Mouse (Mus musculus) layer of hippocampus, adult 11-12 months (tissue): ENCODE measurements around the gene Npb.
A peak's percentile ranks its signal among the peaks of the same experiment; 100 is the strongest.

Experiments
- DNase-seq: peaks from one replicate; pipeline ENCODE4 v3.0.0; 2022; ENCODE audit warnings: low spot score

Npb gene

DNA sequence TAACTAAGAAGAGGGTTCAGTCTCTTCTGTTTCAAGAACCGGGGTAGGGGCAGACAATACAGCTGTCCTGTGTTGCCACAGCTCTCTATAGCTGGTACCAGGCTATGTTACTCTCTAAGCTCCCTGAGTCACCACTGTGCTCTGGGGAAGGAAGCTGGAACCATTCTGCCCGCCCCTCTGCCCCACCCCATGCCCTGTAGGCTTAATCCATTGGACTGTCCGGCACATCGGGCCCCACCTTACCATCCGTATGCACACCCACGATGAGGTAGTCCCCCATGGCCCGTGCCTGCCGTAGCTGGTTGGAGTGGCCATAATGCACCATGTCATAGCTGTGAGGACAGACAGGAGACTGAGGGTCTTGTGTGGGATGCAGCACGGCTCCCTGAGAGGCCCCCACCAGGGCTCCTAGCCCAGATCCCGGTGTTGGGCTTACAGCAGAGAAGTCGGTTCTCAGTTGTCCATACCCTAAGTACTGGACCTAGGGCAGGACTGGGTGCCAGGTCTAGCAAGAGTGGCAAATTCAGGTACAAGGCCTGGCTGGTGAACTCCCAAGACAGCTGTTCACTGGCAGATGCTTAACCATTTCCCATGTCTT is 7.4 kb downstream of the Npb start:
- no peak for DNase-seq

DNA sequence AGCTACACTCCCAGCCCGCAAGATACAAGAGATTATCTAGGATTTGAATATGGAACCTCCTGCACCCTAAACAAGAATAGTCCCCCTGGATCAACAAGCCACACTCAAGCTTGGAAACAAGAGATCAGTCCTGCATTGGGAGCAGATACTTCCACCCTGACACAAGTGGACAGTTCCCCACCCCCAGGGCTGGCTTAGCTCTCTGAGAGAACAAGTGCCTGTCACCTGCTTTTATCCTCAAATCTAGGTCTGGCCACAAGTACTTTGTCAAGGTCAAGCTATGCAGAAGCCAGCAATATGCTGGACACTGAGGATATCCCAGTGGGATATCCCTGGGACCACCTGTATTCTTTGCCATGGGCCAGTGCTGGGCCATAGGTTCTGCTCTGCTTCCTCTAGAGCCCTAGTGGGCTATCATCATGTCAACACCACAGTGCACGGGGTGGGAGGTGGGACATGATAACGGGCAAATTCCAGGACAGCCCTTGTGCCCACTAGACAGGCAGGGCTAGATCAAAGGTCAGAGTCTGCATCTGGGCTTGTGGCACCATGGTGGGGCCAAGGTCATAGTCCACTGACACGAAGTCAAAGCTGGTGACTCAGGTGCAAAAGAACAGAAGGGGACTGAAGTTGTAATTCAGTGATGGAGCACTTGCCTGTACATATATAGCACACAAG is 8.5 kb downstream of the Npb start:
- DNase-seq = no peak

DNA sequence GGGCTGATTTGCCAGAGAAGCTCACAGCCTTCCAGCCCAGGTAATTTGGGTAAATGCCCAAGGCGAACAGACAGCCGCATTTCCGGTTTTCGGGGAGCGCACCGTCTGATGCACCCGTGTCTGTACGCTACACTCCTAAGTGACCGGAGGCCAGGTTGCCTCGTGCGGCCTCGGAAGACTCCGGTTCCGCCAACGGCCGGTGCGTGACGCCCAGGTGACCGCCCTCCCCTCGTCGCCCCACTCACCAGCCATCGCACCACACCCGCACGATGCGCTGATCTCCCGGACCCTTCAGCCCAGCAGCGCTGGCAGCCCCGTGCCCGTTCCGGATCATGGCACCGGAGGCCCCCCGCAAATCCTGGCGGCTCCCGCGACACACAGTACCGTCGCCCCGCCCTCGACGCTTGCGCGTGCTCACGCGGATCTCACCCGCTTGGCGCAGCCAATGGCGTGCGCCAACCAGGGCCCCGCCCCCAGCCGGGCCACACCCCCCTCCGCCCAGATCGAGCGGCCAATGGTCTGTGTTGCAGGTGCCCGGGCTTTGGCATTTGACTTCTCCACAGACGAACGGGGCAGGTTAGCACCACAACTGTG is 9.3 kb downstream of the Npb start, which contains the start of gene Pcyt2:
Pcyt2 (minus strand) TSS at position 418 of the 594 bp plus-strand sequence.
- peak; percentile 93 for DNase-seq

DNA sequence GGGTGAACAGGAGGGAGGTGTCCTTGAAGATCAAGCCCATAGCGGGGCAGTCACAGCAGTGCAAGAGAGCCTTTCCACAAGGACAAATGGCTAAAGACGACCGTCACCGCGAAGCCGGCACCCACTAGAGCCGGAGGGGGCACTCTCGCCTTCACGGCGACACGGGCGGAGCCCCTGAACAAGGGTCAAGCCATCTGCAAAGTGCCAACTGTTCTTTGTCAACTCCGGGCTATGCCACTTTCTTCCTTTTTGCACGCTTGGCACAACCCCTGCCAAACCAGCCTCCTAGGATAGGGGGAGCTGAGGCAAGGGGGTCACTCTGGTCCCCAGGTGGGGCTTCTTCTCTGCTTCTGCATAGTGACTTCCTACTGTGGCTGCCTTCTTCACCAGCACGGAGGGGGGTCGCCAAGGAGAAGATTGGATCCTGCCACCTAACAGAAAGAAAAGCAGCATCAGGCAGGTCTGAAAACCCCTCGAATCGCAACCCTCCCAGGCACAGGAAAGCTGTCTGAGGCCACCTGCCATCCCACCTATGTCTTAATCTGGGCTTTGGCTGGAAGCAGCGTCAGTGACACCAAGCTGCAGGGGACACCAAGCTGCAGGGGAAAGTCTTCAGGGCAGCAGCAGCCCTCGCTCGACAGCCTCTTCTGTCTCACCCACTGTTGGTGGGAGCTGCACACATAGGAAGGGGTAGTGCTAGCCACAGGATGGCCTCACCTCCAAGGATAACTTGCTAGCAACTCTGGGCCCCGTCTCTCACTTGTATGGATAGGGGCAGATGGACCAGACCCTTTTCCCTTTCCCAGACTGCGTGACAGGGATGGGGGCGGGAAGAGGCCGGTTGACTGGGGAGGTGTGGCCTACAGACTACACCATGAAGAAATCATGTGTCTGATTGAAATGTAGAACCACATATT is 10.6 kb downstream of the Npb start:
- no peak for DNase-seq

DNA sequence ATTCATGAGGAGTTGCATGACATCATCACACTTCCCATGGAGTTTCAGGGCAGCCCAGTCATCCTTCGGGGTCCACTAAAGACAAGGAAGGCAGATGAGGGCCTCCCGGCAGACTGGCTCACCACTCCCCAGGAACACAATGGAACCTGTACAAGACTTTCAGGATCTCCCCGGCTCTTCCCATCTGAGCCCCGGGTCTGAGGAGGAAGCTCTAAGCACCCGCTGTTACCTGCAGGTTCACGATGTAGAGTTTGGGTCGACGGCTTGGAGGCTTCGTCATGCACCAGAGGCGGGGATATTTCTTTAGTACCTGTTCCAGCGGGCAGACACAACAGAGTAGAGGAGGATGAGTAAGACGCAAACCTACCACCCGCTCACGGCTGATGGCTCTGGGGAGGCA is 11.9 kb downstream of the Npb start:
- no peak for DNase-seq

DNA sequence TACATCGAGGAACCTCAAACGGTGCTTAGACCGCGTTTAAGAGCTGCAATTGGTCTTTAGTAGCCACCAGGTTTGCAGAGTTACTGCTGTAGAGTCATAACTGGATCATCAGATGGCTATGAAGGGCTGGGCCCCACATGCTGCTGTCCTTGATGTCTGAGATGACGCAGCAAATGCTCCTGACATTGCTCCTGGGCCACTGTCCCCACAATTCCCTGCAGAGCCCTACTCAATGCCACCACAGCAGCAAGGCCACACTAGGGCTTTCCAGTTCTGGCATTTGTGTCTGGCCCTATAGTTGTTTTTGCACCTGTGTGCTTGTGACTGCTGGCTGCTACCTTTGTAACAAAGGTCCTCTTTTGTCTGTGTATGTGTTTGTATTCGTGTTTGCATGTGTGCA is 14.5 kb downstream of the Npb start:
- DNase-seq = no peak

DNA sequence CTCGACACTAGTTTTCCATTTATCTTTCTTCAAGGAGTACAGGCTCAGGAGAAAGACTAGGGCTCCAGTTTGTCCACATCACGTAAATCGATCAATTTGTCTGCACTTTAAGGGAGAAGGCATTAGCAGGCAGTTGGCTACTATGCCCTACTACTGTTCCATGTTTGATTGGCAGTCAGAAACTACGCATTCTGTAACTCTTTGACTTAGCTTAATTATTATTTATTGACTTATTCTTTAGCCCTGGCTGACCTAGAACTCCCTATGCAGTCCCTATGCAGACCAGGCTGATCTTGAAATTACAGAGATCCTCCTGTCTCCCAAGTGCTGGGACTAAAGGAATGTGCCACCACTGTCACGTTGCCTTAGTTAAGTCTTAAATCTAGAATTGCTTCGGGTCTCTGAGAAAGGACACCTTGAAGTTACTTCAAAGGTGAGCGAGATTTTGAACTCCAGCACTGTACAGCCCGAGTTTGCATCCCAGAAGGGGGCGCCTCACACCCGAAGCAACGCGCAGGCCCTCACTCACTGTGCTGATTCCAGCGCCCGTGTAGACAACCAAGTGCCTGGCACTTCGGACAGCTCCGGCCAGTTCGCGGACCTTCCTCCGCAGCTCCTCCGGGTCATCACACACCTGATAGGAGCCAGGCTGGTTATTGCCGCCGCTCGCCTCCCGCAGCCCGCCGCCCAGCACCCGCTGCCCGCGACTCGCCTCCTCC is 15.8 kb downstream of the Npb start:
- peak; percentile 69 for DNase-seq

DNA sequence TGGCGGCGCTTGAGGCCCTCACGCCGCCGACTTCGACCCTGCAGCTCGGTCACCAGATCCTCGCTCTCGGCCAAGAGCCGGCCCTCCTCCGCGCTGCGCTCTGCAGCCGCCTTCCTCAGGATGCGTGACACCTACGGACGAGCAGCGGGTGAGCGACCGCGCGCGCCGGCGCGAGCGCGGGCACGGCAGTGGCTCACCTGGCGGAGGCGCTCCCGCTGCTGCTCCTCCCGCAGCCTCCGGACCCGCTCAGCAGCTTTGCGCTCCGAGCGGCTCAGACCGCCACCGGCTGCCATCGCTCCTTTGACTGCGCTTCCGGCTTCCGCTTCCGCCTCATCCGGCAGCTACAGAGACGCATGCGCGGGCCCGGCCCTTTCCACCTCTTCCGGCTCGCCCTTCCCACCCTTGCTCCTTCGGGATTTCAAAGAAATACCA is 16.4 kb downstream of the Npb start:
- DNase-seq = peak; percentile 86

DNA sequence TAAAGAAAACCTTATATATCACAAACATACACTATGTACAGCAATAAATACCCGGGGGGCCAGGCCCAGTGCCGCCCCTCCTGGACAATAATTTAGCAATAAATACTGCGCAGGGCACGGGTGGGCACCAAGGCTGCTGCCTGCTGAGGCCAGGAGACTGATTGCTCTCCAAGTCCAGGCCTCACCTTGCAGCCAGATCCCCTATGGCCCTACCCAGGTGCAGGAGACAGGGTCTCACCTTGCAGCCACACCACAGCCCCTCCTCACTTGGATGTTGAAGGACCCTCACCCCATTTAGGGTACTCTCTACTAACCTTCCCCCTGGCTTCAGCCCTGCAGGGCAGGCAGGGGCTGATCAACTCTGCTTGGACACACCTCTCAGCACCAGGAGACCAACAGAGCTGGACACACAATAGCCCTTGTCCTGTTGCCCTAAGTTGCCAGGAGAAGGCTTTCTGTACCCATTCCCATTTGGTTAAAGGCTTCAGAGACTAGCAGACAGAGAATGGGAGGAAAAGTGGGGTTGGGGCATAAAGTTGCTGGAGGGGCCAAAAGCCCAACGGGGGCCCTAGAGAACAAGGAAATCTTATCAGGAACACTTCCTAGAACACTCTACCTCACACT is 17.0 kb downstream of the Npb start, which contains the start of gene Sirt7:
Sirt7 (minus strand) TSS at position 89 of the 624 bp plus-strand sequence.
- DNase-seq = no peak

DNA sequence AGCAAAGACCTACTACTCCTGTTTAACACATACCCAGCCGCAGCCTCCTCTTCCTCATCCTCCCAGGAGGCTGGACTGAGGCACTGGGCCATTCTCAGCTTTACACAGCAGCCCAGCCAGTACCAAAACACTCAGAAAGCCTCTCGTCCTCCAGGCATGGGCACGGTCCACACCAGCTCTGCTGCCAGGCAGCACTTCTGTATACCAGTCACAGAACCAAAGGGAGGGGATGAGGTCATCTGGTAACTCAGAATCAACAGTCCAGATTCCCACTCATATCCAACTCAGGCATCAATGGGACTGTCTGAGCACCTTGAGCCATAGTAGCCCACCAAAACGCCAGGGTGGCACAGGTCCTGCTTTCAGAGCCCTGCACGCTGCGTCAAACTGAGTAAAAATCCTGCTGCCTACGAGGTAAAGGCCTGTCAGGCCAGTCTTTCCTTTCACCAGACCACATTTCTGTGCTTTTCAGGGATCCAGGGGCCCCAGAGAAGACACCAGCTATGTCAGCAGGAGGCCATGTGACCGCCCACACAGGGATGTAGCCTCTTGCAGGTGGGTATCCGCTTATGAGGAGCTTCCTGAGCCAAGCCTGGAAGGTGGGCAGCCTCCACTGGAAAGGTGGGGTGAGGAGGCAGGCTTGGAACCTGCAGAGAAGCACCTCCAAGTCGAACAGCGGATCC is 18.6 kb downstream of the Npb start:
- DNase-seq = no peak

DNA sequence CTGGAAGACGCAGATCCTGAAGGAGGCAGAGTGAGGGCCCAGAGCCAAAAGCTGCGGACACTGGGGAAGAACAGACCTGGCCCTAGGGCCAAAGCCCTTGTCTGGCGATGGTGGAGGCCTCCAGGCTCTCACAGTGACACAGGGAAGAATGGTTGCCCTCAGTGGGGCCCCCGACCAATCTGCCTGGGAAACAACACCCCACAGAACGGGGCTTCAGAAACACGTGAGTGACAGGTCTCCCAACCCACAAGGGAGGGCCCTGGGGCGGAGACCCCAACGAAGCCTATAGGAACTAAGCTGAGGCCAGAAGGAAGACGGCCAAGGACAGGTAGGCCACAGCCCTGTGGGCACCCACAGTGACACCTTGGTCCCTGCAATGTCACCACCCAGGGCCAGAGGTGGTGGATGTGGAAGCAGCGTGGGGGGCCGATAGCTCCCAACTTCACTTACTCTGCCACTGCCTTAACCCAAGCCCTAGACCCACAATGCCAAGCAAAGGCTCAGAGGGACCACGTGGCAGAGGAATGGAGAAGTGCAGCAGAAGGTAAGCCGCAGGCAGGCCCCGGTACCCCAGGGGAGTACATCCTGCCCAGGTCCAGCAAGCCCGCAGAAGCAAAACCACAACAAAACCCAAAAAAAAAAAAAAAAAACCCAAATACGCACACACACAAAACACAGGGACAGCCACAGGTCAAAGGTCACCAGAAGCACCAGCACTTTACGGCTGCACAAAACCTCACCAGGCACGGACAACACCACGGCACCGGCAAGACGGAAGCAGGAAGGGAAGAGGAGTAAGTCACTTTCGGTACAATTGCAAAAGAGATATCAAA is 19.4 kb downstream of the Npb start:
- DNase-seq = no peak

DNA sequence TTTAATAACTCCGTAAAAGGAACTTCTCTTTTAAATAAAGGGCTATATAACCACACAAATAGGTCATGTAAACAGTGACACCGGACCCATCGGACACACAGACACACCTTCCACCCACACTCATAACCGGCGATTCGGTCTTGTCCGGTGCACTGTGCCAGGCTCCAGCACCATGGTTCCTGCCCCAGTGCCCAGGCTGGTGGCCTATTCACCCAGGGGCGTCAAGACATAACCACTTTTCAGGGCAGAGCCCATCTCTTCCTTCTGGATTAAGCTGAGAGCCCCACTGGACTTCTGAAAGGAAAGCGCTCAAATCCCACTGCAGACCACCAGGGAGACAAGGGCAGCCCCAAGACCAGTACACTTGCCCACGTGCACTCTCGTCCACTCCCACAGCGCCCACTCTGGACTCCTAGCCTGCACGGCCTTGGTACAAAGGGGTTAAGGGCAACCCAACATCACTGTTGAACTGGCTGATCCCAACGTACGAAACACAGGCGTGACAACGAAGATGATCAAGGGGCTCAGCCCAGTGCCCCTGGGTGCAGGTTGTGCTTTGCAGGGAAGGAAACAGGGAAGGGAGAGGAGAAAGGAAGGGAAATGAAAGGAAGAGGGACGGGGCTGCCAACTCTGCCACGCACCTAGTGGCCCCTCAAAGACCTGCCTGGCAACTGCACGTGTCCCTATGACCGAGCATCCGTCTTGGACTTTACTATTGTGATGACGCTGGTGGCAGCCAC is 20.5 kb downstream of the Npb start:
- no peak for DNase-seq

DNA sequence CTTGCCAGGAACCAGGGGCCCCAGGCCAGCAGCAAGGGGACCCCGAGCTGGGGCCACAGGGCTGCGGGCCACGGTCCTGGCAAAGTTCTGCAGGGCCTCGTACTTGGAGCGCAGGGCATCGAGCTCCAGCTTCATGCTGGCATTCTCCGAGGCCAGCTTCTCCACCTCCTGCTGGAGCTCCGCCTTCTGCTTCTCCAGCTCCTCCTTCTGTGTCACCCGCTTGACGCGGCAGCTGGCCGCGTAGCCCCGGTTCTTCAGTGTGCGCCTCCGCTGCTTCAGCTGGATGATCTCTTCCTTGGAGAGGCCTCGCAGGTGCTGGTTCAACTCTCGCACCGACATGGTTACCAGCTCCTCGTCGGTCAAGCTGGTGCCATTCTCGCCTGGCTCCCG is 21.1 kb downstream of the Npb start:
- no peak for DNase-seq

DNA sequence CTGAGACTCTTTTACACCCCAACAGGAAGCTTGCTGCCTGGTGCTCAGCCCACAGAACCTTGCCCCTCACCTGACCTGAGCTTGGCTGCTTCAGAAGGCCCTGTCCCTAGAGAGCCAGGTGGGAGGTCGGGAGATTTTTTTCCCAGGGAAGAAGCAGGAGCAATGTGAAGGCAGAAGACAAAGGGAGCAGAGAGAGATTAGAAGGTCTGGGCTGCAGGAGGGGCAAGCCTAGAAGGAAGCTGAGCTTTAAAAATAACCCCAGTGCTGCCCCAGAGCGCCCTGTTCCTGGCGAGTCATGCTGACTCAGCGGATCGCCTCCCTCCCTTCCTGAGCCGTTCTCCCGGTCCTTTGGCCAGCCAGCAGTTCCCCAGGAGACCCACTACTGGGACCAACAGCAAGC is 21.6 kb downstream of the Npb start:
- peak; percentile 9 for DNase-seq

DNA sequence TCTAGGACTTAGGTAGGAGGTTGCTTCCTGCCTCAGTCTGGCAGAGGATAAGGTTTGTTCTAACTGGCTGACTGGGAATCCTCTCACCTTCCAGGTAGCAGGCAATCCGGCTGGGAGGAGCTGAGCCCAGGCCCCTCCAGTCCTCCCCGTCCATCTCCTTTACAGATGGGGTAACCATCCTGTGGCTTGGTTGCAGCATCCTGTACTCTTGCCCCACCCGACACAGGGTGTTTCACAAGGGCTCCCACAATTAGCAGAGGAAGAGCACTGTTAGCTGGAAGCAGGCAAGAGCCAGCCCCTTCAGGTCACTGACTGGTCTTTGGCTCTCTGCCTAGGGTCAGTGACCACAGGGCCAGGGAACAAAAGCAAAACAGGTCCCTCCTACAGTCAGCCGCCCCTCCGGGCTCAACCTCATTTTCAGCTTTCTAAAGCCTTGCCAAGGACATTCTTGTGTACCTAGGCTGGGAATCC is 22.2 kb downstream of the Npb start:
- peak; percentile 15 for DNase-seq

DNA sequence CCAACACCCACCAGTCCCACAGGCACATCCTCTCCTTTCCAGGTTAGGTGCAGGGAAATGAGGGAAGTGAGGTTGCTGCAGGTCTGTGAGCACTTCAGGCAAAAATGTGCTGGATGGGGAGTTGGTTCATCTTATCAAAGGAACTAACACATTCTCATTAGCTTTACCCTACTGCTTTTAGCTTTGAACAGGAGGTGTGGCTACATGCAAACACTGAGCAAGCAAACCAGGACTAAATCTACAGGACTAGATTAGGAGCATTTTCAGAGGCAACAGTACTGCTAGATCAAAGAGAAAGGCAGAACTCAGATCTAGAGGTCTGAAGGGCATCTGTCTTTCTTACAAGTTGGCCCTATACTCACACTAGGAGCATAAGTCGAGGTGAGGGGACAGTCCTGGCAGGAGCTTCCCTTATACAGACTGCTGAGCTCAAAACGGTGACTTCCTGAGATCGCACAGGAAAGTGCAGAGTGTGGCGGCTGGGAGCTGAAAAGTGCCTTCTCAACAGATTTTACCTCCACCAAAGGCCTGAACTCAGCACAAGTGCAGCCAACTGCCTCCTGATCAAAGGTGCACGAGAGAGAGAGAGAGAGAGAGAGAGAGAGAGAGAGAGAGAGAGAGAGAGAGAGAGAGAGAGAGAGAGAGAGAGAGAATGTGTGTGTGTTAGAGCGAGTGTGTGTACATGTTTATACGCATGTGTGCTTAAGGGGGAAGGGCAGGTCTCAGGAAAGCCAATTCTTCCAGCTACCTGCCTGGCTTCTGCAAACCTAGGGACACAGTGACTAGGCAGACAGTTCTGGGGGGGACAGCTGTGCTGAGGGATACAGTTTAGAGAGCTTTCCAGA is 22.8 kb downstream of the Npb start:
- DNase-seq = peak; percentile 14

DNA sequence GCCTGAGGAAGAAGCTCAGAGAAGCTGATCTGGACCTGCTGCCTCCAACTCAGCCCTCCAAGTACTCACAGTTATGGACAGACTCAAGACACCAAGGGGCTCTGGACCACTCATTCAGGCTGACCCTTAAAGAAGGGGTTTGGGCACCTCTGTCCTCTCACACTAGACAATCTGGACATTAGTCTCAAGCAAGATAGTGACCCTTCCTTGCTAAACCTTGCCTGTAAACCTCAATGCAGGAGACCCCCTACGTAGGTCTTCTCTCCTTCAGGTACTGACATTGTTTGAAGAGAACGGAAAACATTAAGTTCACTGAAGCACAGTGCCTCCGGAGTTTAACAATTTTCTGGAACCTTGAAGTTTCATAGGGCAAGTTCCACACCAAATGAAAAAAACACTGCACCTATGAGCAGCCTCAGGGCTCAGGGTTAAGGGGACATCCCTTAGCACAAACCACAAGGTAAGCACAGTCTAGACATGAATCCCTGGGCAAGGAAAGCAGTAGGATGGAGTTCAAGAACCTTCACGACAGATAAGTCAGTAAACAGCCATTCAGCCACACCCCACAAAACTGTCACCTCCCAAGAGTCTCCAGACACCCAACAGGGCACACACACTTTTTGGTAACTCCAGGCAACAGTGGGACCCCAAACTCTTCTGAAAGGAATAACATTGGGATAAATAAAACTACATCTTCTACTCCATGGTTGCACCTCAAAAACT is 23.6 kb downstream of the Npb start:
- DNase-seq = peak; percentile 3
